Mouse (Mus musculus): Measurements from ENCODE around the gene Troap. TPM values are rescaled to one million over a fixed set of nuclear protein-coding genes. Genes with fewer than 3 reads are reported as not detected.

Gene Troap
- polyA plus RNA-seq, 1 experiment from 2014 or later, result 7.1 TPM

GRCm38 (mm10) chr15:99038797-99039196 lies 35.6 kb upstream of the Troap start:
- H3K27ac ChIP-seq (replicated peaks), result no peak overlapping the region
- no peak for ATAC-seq (ENCODE audit: low FRiP score, low TSS enrichment)
- H3K4me3 ChIP-seq (ENCODE audit: low read depth, low read length), result no peak overlapping the region
- no peaks in the 10 kb centered on the region for H3K4me1 ChIP-seq (replicated peaks; ENCODE audit: control insufficient read depth, insufficient read depth)
- no peaks in the 10 kb centered on the region for H3K27me3 ChIP-seq (ENCODE audit: control insufficient read depth, insufficient read depth, low read length)
- peaks cover 15% of the 10 kb centered on the region for H3K36me3 ChIP-seq (ENCODE audit: control insufficient read depth, insufficient read depth, low read length)
- no peak overlapping the region for H3K9ac ChIP-seq (ENCODE audit: low read length)
- DNase-seq (ENCODE audit: low spot score), result no peak
- TF ChIP-seq EP300 (optimal IDR thresholded peaks at IDR 0.05) (no peak), CTCF (IDR thresholded peaks at IDR 0.05; ENCODE audit: low read depth) (no peak)
- WGBS, result 87% methylated on average over 5 of the region's 5 CpGs
- no peak overlapping the region for H3K4me2 ChIP-seq (replicated peaks; ENCODE audit: low read depth)
- no peaks in the 10 kb centered on the region for H3K9me3 ChIP-seq (ENCODE audit: control insufficient read depth, low read length)

- H3K4me1 ChIP-seq (replicated peaks; ENCODE audit: control insufficient read depth, insufficient read depth), result no peaks in the 10 kb centered on the region
- 70% methylated on average over 4 of the region's 4 CpGs for WGBS
- DNase-seq (ENCODE audit: low spot score) (no peak), ATAC-seq (ENCODE audit: low FRiP score, low TSS enrichment) (no peak)
- no peak overlapping the region for H3K4me3 ChIP-seq (ENCODE audit: low read depth, low read length)
- no peak overlapping the region for H3K9ac ChIP-seq (ENCODE audit: low read length)
- H3K4me2 ChIP-seq (replicated peaks; ENCODE audit: low read depth), result no peak overlapping the region
- H3K36me3 ChIP-seq (ENCODE audit: control insufficient read depth, insufficient read depth, low read length), result peaks cover 15% of the 10 kb centered on the region
- H3K27me3 ChIP-seq (ENCODE audit: control insufficient read depth, insufficient read depth, low read length), result no peaks in the 10 kb centered on the region
- no peak overlapping the region for H3K27ac ChIP-seq (replicated peaks)
- TF ChIP-seq EP300 (optimal IDR thresholded peaks at IDR 0.05) (no peak), CTCF (IDR thresholded peaks at IDR 0.05; ENCODE audit: low read depth) (no peak)
- no peaks in the 10 kb centered on the region for H3K9me3 ChIP-seq (ENCODE audit: control insufficient read depth, low read length)
These were observed 35.1 kb upstream of the Troap start for GRCm38 (mm10) chr15:99039306-99039705.

- TF ChIP-seq EP300 (optimal IDR thresholded peaks at IDR 0.05) (no peak), CTCF (IDR thresholded peaks at IDR 0.05; ENCODE audit: low read depth) (peak; percentile 61)
- Histone ChIP-seq H3K9ac (ENCODE audit: low read length) (no peak overlapping the region), H3K27ac (replicated peaks) (no peak overlapping the region), H3K9me3 (ENCODE audit: control insufficient read depth, low read length) (no peaks in the 10 kb centered on the region), H3K4me2 (replicated peaks; ENCODE audit: low read depth) (no peak overlapping the region), H3K27me3 (ENCODE audit: control insufficient read depth, insufficient read depth, low read length) (no peaks in the 10 kb centered on the region), H3K4me1 (replicated peaks; ENCODE audit: control insufficient read depth, insufficient read depth) (no peaks in the 10 kb centered on the region), H3K36me3 (ENCODE audit: control insufficient read depth, insufficient read depth, low read length) (peaks cover 8% of the 10 kb centered on the region; the same call in 1 of the 2 replicates), H3K4me3 (ENCODE audit: low read depth, low read length) (no peak overlapping the region)
- DNase-seq (ENCODE audit: low spot score) (no peak), ATAC-seq (ENCODE audit: low FRiP score, low TSS enrichment) (no peak)
- 67% methylated on average over 26 of the region's 26 CpGs for WGBS
These were observed 34.1 kb upstream of the Troap start for GRCm38 (mm10) chr15:99039996-99040919.

GRCm38 (mm10) chr15:99040920-99041856 lies 33.2 kb upstream of the Troap start:
- no peaks in the 10 kb centered on the region for H3K9me3 ChIP-seq (ENCODE audit: control insufficient read depth, low read length)
- 49% methylated on average over 21 of the region's 21 CpGs for WGBS
- no peaks in the 10 kb centered on the region for H3K4me1 ChIP-seq (replicated peaks; ENCODE audit: control insufficient read depth, insufficient read depth)
- TF ChIP-seq CTCF (IDR thresholded peaks at IDR 0.05; ENCODE audit: low read depth), result no peak
- TF ChIP-seq EP300 (optimal IDR thresholded peaks at IDR 0.05), result no peak
- no peak overlapping the region for H3K9ac ChIP-seq (ENCODE audit: low read length)
- H3K27me3 ChIP-seq (ENCODE audit: control insufficient read depth, insufficient read depth, low read length), result no peaks in the 10 kb centered on the region
- H3K4me2 ChIP-seq (replicated peaks; ENCODE audit: low read depth), result no peak overlapping the region
- H3K4me3 ChIP-seq (ENCODE audit: low read depth, low read length), result no peak overlapping the region
- H3K27ac ChIP-seq (replicated peaks), result no peak overlapping the region
- ATAC-seq (ENCODE audit: low FRiP score, low TSS enrichment) (no peak), DNase-seq (ENCODE audit: low spot score) (no peak)
- H3K36me3 ChIP-seq (ENCODE audit: control insufficient read depth, insufficient read depth, low read length), result 0 out of 2 replicates have a peak, but pooled peaks cover 2% of the 10 kb centered on the region

- no peaks in the 10 kb centered on the region for H3K9me3 ChIP-seq (ENCODE audit: control insufficient read depth, low read length)
- H3K4me1 ChIP-seq (replicated peaks; ENCODE audit: control insufficient read depth, insufficient read depth), result no peaks in the 10 kb centered on the region
- no peak for TF ChIP-seq CTCF (IDR thresholded peaks at IDR 0.05; ENCODE audit: low read depth)
- no peak for TF ChIP-seq EP300 (optimal IDR thresholded peaks at IDR 0.05)
- no peak for ATAC-seq (ENCODE audit: low FRiP score, low TSS enrichment)
- H3K4me2 ChIP-seq (replicated peaks; ENCODE audit: low read depth), result no peak overlapping the region
- no peak for DNase-seq (ENCODE audit: low spot score)
- WGBS, result 74% methylated on average over 5 of the region's 5 CpGs
- no peak overlapping the region for H3K27ac ChIP-seq (replicated peaks)
- H3K36me3 ChIP-seq (ENCODE audit: control insufficient read depth, insufficient read depth, low read length), result no peaks in the 10 kb centered on the region
- H3K4me3 ChIP-seq (ENCODE audit: low read depth, low read length), result no peak overlapping the region
- H3K9ac ChIP-seq (ENCODE audit: low read length), result no peak overlapping the region
- H3K27me3 ChIP-seq (ENCODE audit: control insufficient read depth, insufficient read depth, low read length), result no peaks in the 10 kb centered on the region
These were observed 32.0 kb upstream of the Troap start for GRCm38 (mm10) chr15:99042334-99042733.

All from stomach, postnatal 0 days (tissue).